Mouse (Mus musculus) left cerebral cortex, postnatal 10 days (tissue): ENCODE measurements around the gene Nr2c2ap. TPM values are rescaled to one million over a fixed set of nuclear protein-coding genes. Genes with fewer than 3 reads are reported as not detected.

Source experiments
- DNase-seq, 2 experiments: peaks; one replicate each; pipeline ENCODE4 v3.0.0; 2021 to 2022; ENCODE audit warnings: low spot score in 2 of 2, mixed read lengths in 1 of 2; ENCODE audit errors: extremely low spot score in 1 of 2
- intact Hi-C: fragments of 180-260 bp; cut with DNase I; formaldehyde crosslinking; loops from one replicate; pipeline ENCODE4 v1.15.1; 2025
- total RNA-seq, 2 experiments: library from RNA; stranded (reverse); gene quantifications; 2 replicates each; pipeline ENCODE4 v1.2.3; 2021

The Nr2c2ap gene
- total RNA-seq, 2 experiments from 2014 or later, result 32.7 to 33.6 TPM

- no peak for DNase-seq
- intact Hi-C loops, result no loop called here
These were observed 16.2 kb upstream of the Nr2c2ap start for GRCm38 (mm10) chr8:70114892-70115291.

- DNase-seq, result no peak
- intact Hi-C loops, result no loop called here
These were observed 13.5 kb upstream of the Nr2c2ap start for GRCm38 (mm10) chr8:70117611-70118010.

GRCm38 (mm10) chr8:70118726-70119700 lies 12.1 kb upstream of the Nr2c2ap start:
- DNase-seq, result peak; percentile 73 to 81
- intact Hi-C loops, result no loop called here

GRCm38 (mm10) chr8:70120667-70121066 lies 10.5 kb upstream of the Nr2c2ap start, which contains the start of gene Ncan:
Ncan (minus strand) TSS chr8:70120873.
- DNase-seq, result peak; percentile 92
- intact Hi-C loops, result no loop called here

GRCm38 (mm10) chr8:70122863-70123262 lies 8.3 kb upstream of the Nr2c2ap start:
- intact Hi-C loops, result no loop called here
- DNase-seq, result no peak

- DNase-seq, result no peak
- intact Hi-C loops, result no loop called here
These were observed 6.1 kb upstream of the Nr2c2ap start for GRCm38 (mm10) chr8:70124992-70125391.

GRCm38 (mm10) chr8:70128435-70128834 lies 2.7 kb upstream of the Nr2c2ap start:
- DNase-seq, result peak; percentile 69 to 77
- intact Hi-C loops, result no loop called here

- peak; percentile 76 to 84 for DNase-seq
- intact Hi-C loops, result no loop called here
These were observed 1.7 kb upstream of the Nr2c2ap start for GRCm38 (mm10) chr8:70129309-70129952.

GRCm38 (mm10) chr8:70130066-70130465 lies 1.1 kb upstream of the Nr2c2ap start:
- intact Hi-C loops, result loop anchor here (5.0 kb wide), 1 partner anchor 37 kb away; no protein-coding TSS in a partner anchor
- no peak for DNase-seq

- no peak for DNase-seq
- intact Hi-C loops, result loop anchor here (5.0 kb wide), 1 partner anchor 33 kb away; no protein-coding TSS in a partner anchor
These were observed 3.0 kb downstream of the Nr2c2ap start for GRCm38 (mm10) chr8:70134086-70134485.

- intact Hi-C loops, result loop anchor here (5.0 kb wide), 1 partner anchor 32 kb away; no protein-coding TSS in a partner anchor
- DNase-seq, result no peak
These were observed 3.8 kb downstream of the Nr2c2ap start for GRCm38 (mm10) chr8:70134931-70135330.

GRCm38 (mm10) chr8:70136591-70136990 lies 5.5 kb downstream of the Nr2c2ap start:
- no peak for DNase-seq
- intact Hi-C loops, result no loop called here

- intact Hi-C loops, result no loop called here
- no peak for DNase-seq
These were observed 6.8 kb downstream of the Nr2c2ap start for GRCm38 (mm10) chr8:70137890-70138289.

- peak; percentile 97 to 99 for DNase-seq
- intact Hi-C loops, result no loop called here
These were observed 8.1 kb downstream of the Nr2c2ap start, which contains the start of the genes Rfxank, Borcs8 and Mef2b for GRCm38 (mm10) chr8:70139026-70139857. Rfxank (minus strand) TSS chr8:70139154. Borcs8 (plus strand) TSS chr8:70139499. Mef2b (plus strand) TSS chr8:70139711.

- DNase-seq, result no peak
- intact Hi-C loops, result no loop called here
These were observed 8.8 kb downstream of the Nr2c2ap start for GRCm38 (mm10) chr8:70139981-70140380.

GRCm38 (mm10) chr8:70147678-70148607 lies 16.8 kb downstream of the Nr2c2ap start:
- intact Hi-C loops, result no loop called here
- DNase-seq, result no peak

GRCm38 (mm10) chr8:70150158-70150557 lies 19.0 kb downstream of the Nr2c2ap start:
- intact Hi-C loops, result no loop called here
- no peak for DNase-seq
